Mouse (Mus musculus): Measurements from ENCODE around the gene Lhcgr. TPM values are rescaled to one million over a fixed set of nuclear protein-coding genes. Genes with fewer than 3 reads are reported as not detected.

Gene Lhcgr
- polyA plus RNA-seq, 1 experiment from 2014 or later: not detected

DNA sequence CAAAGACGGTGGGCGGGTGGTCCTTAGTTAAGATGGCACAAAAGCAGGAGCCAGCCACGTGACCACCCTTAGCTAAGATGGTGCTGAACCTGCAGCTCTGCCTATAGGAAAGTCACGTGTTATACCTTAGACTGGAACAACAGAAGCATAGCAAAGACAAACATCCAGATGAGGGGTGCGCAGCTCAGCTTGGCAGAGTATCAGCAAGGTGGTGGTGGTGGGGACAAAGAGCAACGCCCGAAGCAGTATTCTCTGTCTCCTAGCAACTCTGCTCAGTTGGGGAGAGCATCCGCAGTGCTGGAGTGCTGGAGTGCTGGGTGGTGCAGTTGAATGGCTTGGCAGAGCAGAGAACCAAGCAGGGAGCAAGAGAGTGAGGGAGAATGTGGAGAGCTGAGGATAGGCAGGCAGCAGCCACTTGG is 85.5 kb downstream of the Lhcgr start:
- ATAC-seq (ENCODE audit: insufficient number of reproducible peaks, low FRiP score, low TSS enrichment, low read depth): no peak
- H3K9ac ChIP-seq: no peak overlapping the region

DNA sequence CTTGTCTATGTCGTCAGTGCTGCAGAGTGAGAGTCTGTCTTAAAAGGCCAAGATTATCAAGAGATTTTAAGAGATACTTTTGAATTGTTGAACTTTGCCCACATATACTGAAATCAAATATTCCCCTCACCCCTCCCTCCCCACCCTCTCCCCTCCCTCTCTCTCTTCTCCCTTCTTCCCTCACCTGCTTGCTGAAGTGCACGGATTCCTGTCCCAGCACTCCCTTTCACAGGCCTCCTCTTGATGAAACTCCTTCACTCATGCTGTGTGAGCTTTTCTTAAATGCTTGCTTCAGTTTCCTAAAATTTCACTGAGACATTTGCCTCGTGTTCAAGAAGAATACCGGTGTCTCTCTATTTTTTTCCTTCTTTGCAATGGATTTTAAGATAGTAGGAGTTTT is 88.7 kb downstream of the Lhcgr start:
- no peak overlapping the region for H3K4me3 ChIP-seq (replicated peaks)
- H3K27ac ChIP-seq (replicated peaks): no peak overlapping the region
- no peak for ATAC-seq (ENCODE audit: insufficient number of reproducible peaks, low FRiP score, low TSS enrichment, low read depth)
- no peaks in the 10 kb centered on the region for H3K27me3 ChIP-seq
- H3K36me3 ChIP-seq: no peaks in the 10 kb centered on the region
- H3K4me2 ChIP-seq (replicated peaks): no peak overlapping the region
- no peak overlapping the region for H3K9ac ChIP-seq
- 37% methylated on average over 4 of the region's 4 CpGs for WGBS
- H3K4me1 ChIP-seq: no peaks in the 10 kb centered on the region
- H3K9me3 ChIP-seq (replicated peaks): no peaks in the 10 kb centered on the region

More for the DNA sequence above, 85.5 kb downstream of the Lhcgr start:
- Histone ChIP-seq H3K27ac (replicated peaks) (no peak overlapping the region), H3K4me1 (no peaks in the 10 kb centered on the region), H3K4me2 (replicated peaks) (no peak overlapping the region), H3K9me3 (replicated peaks) (no peaks in the 10 kb centered on the region), H3K36me3 (no peaks in the 10 kb centered on the region), H3K27me3 (no peaks in the 10 kb centered on the region), H3K4me3 (replicated peaks) (no peak overlapping the region)
- 39% methylated on average over 8 of the region's 8 CpGs for WGBS

DNA sequence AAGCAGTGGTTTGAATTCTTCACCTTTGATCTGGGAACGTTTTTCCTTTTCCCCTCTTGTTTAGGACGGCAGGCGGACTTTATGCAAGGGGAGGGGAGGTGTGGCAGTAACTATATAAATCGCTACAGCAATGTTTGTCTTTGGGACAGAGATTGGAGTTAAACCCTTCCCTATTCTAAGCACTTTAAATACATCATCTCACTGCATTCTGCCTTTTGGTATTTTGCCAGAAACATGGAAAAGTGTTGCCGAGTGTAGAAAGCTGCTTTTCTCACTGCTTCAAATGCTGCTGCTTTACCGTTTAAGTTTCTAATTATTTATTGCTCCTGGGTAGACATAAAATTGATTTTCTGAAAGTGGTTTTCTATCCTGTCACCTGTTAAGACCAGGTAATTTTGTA is 89.4 kb downstream of the Lhcgr start:
- H3K27ac ChIP-seq (replicated peaks): no peak overlapping the region
- no peak for ATAC-seq (ENCODE audit: insufficient number of reproducible peaks, low FRiP score, low TSS enrichment, low read depth)
- no peaks in the 10 kb centered on the region for H3K4me1 ChIP-seq
- WGBS: 16% methylated on average over 6 of the region's 6 CpGs
- H3K4me2 ChIP-seq (replicated peaks): no peak overlapping the region
- H3K27me3 ChIP-seq: no peaks in the 10 kb centered on the region
- H3K9me3 ChIP-seq (replicated peaks): no peaks in the 10 kb centered on the region
- no peak overlapping the region for H3K9ac ChIP-seq
- H3K4me3 ChIP-seq (replicated peaks): no peak overlapping the region
- no peaks in the 10 kb centered on the region for H3K36me3 ChIP-seq

DNA sequence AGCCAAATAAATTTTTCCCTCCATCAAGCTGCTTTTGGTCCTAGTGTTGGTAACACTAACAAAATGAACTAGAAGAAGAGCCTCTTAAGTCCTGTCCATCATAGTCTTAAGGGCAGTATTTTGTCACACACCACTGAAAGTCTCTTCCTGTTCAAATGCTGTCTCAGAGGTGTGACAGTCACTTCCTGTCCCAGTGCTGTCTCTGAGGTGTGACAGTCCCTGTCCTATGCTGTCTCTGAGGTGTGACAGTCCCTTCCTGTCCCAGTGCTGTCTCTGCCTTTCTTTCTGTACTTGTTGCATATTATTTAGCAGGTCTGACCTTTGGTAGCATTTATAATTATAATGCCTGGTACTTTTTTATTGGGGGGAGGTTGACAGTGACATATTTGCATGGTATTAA is 90.9 kb downstream of the Lhcgr start:
- H3K4me2 ChIP-seq (replicated peaks): no peak overlapping the region
- no peak for ATAC-seq (ENCODE audit: insufficient number of reproducible peaks, low FRiP score, low TSS enrichment, low read depth)
- H3K4me1 ChIP-seq: peaks cover 11% of the 10 kb centered on the region; the same call in 1 of the 2 replicates
- no peak overlapping the region for H3K4me3 ChIP-seq (replicated peaks)
- no peak overlapping the region for H3K9ac ChIP-seq
- H3K9me3 ChIP-seq (replicated peaks): no peaks in the 10 kb centered on the region
- no peaks in the 10 kb centered on the region for H3K36me3 ChIP-seq
- no peaks in the 10 kb centered on the region for H3K27me3 ChIP-seq
- H3K27ac ChIP-seq (replicated peaks): no peak overlapping the region

DNA sequence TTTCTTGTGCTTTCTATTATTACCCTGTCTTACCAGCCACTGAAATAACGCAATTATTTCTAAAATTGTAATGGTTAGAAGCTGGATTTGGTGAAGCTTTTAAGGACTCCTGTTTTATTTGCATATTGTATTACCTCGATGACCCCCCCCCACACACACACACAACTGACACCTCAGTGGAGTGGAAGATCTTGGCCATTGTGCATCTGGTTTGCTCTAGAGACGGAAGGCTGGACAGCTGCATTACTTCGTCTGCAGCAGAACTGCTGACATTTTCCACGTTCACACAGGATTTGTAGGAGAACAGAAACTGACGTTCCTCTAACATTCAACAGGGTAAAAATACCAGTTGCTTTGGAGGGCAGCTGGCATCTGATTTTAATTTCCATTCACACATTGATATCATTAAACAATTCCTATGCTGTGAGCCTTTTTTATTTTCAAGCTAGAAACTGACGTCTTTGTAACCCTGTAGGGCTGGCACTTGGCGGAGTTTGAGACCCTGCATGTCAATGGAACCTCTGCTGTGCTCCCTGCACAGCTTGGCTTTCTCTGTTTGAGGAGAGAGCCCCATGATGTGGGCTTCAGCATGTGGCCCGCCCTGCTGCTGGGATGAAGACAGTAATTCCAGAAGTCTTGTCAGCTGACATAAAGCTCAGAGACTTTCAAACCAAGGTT is 95.0 kb downstream of the Lhcgr start:
- Histone ChIP-seq H3K36me3 (no peaks in the 10 kb centered on the region), H3K9me3 (replicated peaks) (no peaks in the 10 kb centered on the region), H3K27ac (replicated peaks) (peak overlapping the region; percentile 73), H3K27me3 (no peaks in the 10 kb centered on the region), H3K4me2 (replicated peaks) (peak overlapping the region; percentile 17; the same call in 1 of the 2 replicates), H3K4me3 (replicated peaks) (no peak overlapping the region), H3K4me1 (peaks cover 11% of the 10 kb centered on the region; the same call in 1 of the 2 replicates), H3K9ac (no peak overlapping the region)
- WGBS: 30% methylated on average over 9 of the region's 9 CpGs
- ATAC-seq (ENCODE audit: insufficient number of reproducible peaks, low FRiP score, low TSS enrichment, low read depth): peak; percentile 69

DNA sequence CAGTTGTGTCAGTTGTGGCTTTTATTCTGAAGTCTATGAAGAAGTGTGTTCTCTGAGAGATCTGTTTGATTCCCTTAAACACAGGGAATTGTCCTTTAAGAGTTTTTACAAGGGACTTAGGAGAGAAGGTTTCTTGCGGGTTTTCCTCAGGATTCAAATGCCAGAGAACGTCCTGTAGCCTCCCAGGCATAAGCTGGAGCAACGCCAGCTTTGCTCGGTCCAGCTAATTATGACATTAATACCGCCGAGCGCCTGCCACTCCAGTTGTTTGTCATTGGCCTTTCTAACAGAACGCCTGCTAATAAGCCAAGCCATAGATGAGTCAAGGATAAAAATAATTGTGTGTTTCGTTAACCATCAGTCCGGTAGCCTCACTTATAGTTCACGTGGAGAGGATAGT is 103.6 kb downstream of the Lhcgr start:
- no peak overlapping the region for H3K4me2 ChIP-seq (replicated peaks)
- H3K36me3 ChIP-seq: no peaks in the 10 kb centered on the region
- H3K27me3 ChIP-seq: no peaks in the 10 kb centered on the region
- no peak overlapping the region for H3K9ac ChIP-seq
- no peak overlapping the region for H3K4me3 ChIP-seq (replicated peaks)
- no peaks in the 10 kb centered on the region for H3K4me1 ChIP-seq
- H3K27ac ChIP-seq (replicated peaks): no peak overlapping the region
- WGBS: 50% methylated on average over 11 of the region's 11 CpGs
- ATAC-seq (ENCODE audit: insufficient number of reproducible peaks, low FRiP score, low TSS enrichment, low read depth): no peak
- H3K9me3 ChIP-seq (replicated peaks): no peaks in the 10 kb centered on the region

DNA sequence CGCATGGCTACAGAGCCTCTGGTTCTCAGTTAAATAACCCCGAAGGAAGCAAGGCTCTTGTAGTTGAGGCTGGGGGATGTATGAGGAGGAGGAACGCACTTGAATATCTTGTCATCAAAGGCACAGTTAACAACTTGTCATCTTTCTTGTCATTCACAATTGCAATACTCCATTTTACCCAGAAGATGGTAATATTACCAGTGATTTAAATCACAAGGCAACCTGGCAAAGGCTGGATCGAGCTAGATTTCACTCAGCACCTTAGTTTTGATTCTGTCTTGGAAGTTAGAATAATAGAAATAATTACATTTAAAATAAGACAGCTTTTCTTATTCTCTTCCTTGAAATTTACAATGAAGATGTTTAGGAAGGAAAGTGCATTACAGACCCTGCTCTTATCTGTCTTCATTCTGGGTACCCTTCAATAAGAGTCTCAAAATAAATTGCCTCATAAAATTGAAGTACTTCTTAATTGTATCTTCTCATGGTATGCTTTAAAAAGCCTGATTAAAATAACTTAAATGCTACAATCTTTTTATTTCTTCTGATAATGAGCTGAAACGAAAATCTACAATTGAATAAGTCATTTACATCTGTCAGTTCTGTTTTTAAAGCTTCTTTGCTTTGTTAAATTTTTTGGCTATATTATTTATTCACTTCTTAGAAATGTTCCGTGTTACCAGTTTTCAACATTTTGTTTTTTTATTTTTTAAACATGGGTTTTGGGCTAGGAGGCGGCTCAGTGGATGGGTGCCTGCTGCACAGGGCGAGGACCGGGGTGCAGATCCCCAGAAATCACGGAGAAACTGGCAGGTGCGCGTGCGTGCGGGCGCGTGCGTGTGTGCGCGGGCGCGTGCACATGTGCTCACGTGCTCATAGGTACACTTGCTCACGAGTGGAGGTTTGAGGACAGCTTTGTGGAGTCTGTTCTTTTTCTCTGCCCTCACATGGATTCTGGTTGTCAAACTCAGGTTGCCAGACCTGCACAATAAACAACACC is 116.2 kb downstream of the Lhcgr start:
- Histone ChIP-seq H3K27ac (replicated peaks) (no peak overlapping the region), H3K9ac (no peak overlapping the region), H3K9me3 (replicated peaks) (no peaks in the 10 kb centered on the region), H3K4me3 (replicated peaks) (no peak overlapping the region), H3K36me3 (no peaks in the 10 kb centered on the region), H3K4me1 (no peaks in the 10 kb centered on the region), H3K4me2 (replicated peaks) (no peak overlapping the region), H3K27me3 (no peaks in the 10 kb centered on the region)
- no peak for ATAC-seq (ENCODE audit: insufficient number of reproducible peaks, low FRiP score, low TSS enrichment, low read depth)
- 91% methylated on average over 23 of the region's 23 CpGs for WGBS

DNA sequence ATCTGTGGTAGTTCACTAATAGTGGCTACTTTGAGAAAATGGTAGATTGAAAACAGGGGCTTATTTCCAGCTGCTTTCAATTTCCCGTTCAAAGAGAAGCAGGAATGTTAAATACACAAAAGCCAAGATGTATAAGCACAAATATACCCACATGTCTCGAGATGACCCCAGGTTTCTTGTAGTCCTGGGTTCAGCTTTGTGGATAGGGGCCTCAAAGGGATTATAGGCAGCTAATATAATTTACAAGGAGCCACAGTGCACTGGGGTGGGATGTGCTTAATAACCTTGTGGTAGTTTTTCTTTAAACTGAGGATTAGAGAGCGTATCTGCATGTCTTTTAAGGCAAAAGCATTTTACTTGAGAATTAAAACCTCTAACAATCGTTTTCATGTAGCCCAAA is 121.0 kb downstream of the Lhcgr start:
- H3K27ac ChIP-seq (replicated peaks): no peak overlapping the region
- H3K4me1 ChIP-seq: 0 out of 2 replicates have a peak, but pooled peaks cover 6% of the 10 kb centered on the region
- no peaks in the 10 kb centered on the region for H3K27me3 ChIP-seq
- no peak overlapping the region for H3K4me3 ChIP-seq (replicated peaks)
- no peaks in the 10 kb centered on the region for H3K36me3 ChIP-seq
- no peak for ATAC-seq (ENCODE audit: insufficient number of reproducible peaks, low FRiP score, low TSS enrichment, low read depth)
- no peak overlapping the region for H3K4me2 ChIP-seq (replicated peaks)
- whole genome bisulfite sequencing: 22% methylated on average over 4 of the region's 4 CpGs
- H3K9ac ChIP-seq: no peak overlapping the region
- no peaks in the 10 kb centered on the region for H3K9me3 ChIP-seq (replicated peaks)

DNA sequence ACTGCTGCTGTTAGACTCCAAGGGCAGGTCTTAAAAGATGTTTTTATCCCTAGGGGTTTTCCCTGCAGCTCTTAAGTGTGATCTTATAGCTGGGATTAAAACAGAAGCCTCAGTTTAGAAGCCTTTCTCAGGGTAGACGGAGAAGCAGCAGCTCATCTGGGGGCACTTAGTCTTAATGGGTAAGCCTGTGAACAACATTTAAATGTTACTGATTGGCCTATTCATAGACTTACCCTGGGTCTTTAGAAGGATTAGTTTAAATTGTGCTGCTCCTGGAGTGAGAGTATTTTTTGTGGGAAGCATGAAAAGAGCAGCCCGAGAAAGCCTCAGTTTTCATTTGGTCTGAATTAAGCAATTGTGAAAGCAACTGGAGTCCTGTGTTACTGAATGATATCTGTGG is 121.9 kb downstream of the Lhcgr start:
- Histone ChIP-seq H3K4me2 (replicated peaks) (no peak overlapping the region), H3K9ac (no peak overlapping the region), H3K9me3 (replicated peaks) (no peaks in the 10 kb centered on the region), H3K27ac (replicated peaks) (no peak overlapping the region), H3K4me1 (0 out of 2 replicates have a peak, but pooled peaks cover 6% of the 10 kb centered on the region), H3K36me3 (no peaks in the 10 kb centered on the region), H3K27me3 (no peaks in the 10 kb centered on the region), H3K4me3 (replicated peaks) (no peak overlapping the region)
- WGBS: 29% methylated on average over 2 of the region's 2 CpGs
- no peak for ATAC-seq (ENCODE audit: insufficient number of reproducible peaks, low FRiP score, low TSS enrichment, low read depth)

DNA sequence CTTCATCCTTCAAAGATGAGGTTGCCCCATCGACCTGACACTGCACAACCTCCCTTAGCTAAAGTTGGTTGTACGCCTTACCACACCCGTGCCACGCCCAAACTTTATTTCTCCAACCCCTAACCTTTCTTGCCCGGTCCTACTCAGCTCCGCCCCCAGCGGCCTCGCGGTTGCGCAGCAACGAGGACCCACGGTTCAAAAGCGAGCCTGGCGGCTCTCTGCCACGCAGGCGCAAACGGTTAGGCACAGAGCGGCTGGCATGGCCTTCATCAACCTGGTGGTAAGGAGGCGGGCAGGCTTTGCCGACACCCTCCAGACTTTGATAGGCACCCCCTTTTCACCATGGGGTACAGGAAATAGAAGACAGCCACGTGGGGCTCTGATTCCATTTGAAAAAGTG is 123.3 kb downstream of the Lhcgr start, which contains the start of gene Gtf2a1l:
Gene Gtf2a1l (plus strand): TSS at position 209 of the 400 bp plus-strand sequence.
- ATAC-seq (ENCODE audit: insufficient number of reproducible peaks, low FRiP score, low TSS enrichment, low read depth): no peak
- Histone ChIP-seq H3K9ac (no peak within 1 kb of the TSS), H3K4me2 (replicated peaks) (peak within 1 kb of the TSS; percentile 42), H3K4me3 (replicated peaks) (0 out of 2 replicates have a peak within 1 kb of the TSS, but pooled peaks have one; percentile 8), H3K27ac (replicated peaks) (no peak within 1 kb of the TSS), H3K9me3 (replicated peaks) (no peaks in the 10 kb centered on the region), H3K27me3 (no peaks in the 10 kb centered on the region), H3K36me3 (no peaks in the 10 kb centered on the region), H3K4me1 (0 out of 2 replicates have a peak, but pooled peaks cover 6% of the 10 kb centered on the region)
- WGBS: 41% methylated on average over 21 of the region's 21 CpGs
